Mouse (Mus musculus) liver, embryonic 13.5 days (tissue): Measurements from ENCODE around the gene Pth. TPM values are rescaled to one million over a fixed set of nuclear protein-coding genes. Genes with fewer than 3 reads are reported as not detected.

ENCODE experiments used
- polyA plus RNA-seq: library from polyadenylated mRNA; unstranded; fragments of >200 nt; fragmentation: Nextera tagmentation; extraction: Ambion mirVana; gene quantifications from 2 replicates; pipeline ENCODE4 v1.2.1, GENCODE M21; 2015

Pth gene
- polyA plus RNA-seq, 1 experiment from 2014 or later = not detected

Other genes starting within 250 kb of the Pth start
- gene Arntl, start 181.1 kb downstream of the Pth start, polyA plus RNA-seq = 4.6 and 5.8 TPM in 2 replicates
- 8.8 and 10.2 TPM in 2 replicates for gene Btbd10, start 19.2 kb downstream of the Pth start, polyA plus RNA-seq
- 26.1 and 34.1 TPM in 2 replicates for gene Far1, start 125.3 kb upstream of the Pth start, polyA plus RNA-seq